Mouse (Mus musculus): ENCODE measurements around the gene Glo1. TPM values are rescaled to one million over a fixed set of nuclear protein-coding genes. Genes with fewer than 3 reads are reported as not detected.

The Glo1 gene
- polyA plus RNA-seq, 1 experiment = not detected

DNA sequence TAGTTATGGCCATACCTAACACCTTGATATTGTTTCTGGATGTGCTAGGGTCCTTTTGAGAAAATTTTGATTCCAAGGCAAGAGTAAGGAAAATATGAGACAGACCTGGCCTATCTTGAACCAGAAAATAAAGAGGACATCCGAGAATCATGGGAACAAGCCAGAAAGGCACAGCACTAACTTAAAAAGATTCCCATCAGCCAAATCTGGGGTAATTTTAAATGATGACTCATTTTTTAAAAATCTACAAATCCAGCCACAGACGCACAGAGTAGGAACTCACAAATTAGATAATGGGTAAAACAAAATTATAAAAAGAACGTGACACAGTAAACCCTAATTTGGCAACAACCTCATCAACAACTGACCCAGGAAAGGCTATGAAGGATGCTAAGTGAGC, 62.3 kb downstream of the Glo1 start:
- TF ChIP-seq CTCF (IDR thresholded peaks at IDR 0.05; ENCODE audit: insufficient read depth, low read depth, low read length) = no peak
- no peak for TF ChIP-seq POLR2A (IDR thresholded peaks at IDR 0.05; ENCODE audit: insufficient read depth, low read depth, low read length)
- H3K4me3 ChIP-seq (ENCODE audit: insufficient read depth, low read depth, low read length) = no peak overlapping the region
- H3K4me1 ChIP-seq (ENCODE audit: control insufficient read depth, insufficient read depth, low read length) = no peaks in the 10 kb centered on the region
- no peak overlapping the region for H3K27ac ChIP-seq (ENCODE audit: insufficient read depth, low read depth, low read length)
- 60% methylated on average over 3 of the region's 3 CpGs for WGBS

DNA sequence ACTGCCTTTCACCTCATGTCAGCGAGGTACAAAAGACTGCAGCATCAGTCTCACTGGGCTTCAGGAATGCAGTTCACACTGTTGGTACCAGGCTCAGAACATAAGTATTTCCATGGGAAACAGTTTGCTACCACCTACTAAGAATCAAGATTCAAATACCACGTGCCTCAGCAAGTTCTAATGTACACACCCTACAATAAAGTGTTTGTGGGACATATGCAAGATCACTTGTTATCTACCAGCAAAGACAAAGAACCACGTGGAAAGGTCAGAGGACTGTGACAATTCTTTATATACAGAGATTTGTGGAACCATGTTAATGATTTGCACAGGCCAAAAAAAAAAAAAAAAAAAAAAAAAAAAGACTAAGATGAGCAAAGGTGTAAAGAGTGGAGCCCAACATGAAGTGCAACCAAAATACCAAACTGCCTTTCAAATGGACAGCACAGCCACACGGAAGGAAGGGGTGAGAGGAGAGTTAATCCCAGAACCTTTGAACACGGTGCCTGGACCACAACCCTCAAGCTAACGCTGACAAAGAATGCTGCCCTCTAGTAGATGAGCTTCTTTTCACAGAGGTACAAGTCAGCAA, 63.1 kb downstream of the Glo1 start:
- 83% methylated on average over 6 of the region's 6 CpGs for WGBS
- H3K4me3 ChIP-seq (ENCODE audit: insufficient read depth, low read depth, low read length) = no peak overlapping the region
- no peak overlapping the region for H3K27ac ChIP-seq (ENCODE audit: insufficient read depth, low read depth, low read length)
- H3K4me1 ChIP-seq (ENCODE audit: control insufficient read depth, insufficient read depth, low read length) = no peaks in the 10 kb centered on the region
- TF ChIP-seq POLR2A (IDR thresholded peaks at IDR 0.05; ENCODE audit: insufficient read depth, low read depth, low read length) = no peak
- TF ChIP-seq CTCF (IDR thresholded peaks at IDR 0.05; ENCODE audit: insufficient read depth, low read depth, low read length) = no peak

DNA sequence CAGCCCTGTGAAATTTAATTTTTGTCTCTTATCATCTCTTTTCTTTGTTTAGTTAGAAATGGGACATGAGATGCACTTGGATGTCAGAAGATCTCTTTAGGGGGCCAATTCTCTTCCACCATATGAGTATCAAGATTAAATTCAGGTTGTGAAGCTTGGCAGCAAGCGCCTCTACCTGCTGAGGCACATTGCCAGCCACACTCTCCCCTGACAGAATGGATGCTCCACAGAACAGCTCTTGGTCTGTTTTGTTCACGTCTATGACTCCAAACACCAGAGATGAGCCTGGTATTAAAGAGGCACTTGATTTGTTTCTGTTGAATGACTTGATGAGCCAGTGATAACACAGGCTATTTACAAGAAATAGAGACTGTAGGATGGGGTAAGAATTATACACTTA, 63.9 kb downstream of the Glo1 start:
- WGBS = 79% methylated on average over 2 of the region's 2 CpGs
- no peak overlapping the region for H3K27ac ChIP-seq (ENCODE audit: insufficient read depth, low read depth, low read length)

DNA sequence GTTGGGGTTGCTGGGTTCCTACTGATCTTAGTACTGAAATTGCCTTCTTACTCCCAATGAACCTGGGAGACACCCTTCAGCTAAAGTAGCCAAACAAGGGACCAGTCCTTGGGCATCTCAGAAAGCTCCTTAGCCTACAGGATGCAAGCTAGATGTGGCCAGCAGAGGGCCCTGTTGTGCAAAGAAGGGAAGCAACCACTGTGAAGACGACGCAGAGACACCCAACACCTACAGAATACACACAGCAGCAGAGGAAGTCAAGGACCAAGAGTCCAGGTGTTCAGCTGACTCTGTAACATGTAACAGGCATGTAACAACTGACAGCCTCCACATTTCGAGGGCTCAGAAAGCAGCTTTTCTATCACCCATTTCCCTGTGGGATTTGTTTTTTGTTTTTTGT, 67.1 kb downstream of the Glo1 start:
- 60% methylated on average over 3 of the region's 3 CpGs for WGBS
- H3K4me1 ChIP-seq (ENCODE audit: control insufficient read depth, insufficient read depth, low read length) = no peaks in the 10 kb centered on the region
- no peak overlapping the region for H3K4me3 ChIP-seq (ENCODE audit: insufficient read depth, low read depth, low read length)
- H3K27ac ChIP-seq (ENCODE audit: insufficient read depth, low read depth, low read length) = no peak overlapping the region
- TF ChIP-seq CTCF (IDR thresholded peaks at IDR 0.05; ENCODE audit: insufficient read depth, low read depth, low read length) (no peak), POLR2A (IDR thresholded peaks at IDR 0.05; ENCODE audit: insufficient read depth, low read depth, low read length) (no peak)

More for the DNA sequence above, 63.9 kb downstream of the Glo1 start:
- TF ChIP-seq POLR2A (IDR thresholded peaks at IDR 0.05; ENCODE audit: insufficient read depth, low read depth, low read length) (no peak), CTCF (IDR thresholded peaks at IDR 0.05; ENCODE audit: insufficient read depth, low read depth, low read length) (no peak)
- H3K4me3 ChIP-seq (ENCODE audit: insufficient read depth, low read depth, low read length) = no peak overlapping the region
- H3K4me1 ChIP-seq (ENCODE audit: control insufficient read depth, insufficient read depth, low read length) = no peaks in the 10 kb centered on the region

DNA sequence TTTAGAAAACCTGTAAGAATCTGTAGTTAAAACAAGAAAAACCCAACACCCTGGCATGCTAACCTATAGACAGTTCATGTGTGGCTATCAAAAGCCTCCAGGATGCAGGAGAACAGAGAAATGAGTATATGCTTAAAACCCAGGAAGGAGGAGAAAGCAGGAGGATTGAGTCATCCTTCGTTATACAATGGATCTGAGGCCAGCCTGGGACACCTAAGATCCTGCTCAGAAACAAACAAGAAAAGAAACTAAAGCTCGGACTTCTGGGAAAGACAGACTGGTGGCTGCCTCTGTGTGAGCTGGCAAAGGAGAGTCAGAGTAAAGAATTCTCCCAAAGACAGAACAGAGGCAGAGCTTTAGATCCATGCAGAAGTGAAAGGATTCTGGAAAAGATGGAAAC, 68.0 kb downstream of the Glo1 start:
- no peaks in the 10 kb centered on the region for H3K4me1 ChIP-seq (ENCODE audit: control insufficient read depth, insufficient read depth, low read length)
- TF ChIP-seq CTCF (IDR thresholded peaks at IDR 0.05; ENCODE audit: insufficient read depth, low read depth, low read length) (no peak), POLR2A (IDR thresholded peaks at IDR 0.05; ENCODE audit: insufficient read depth, low read depth, low read length) (no peak)
- H3K4me3 ChIP-seq (ENCODE audit: insufficient read depth, low read depth, low read length) = no peak overlapping the region
- H3K27ac ChIP-seq (ENCODE audit: insufficient read depth, low read depth, low read length) = no peak overlapping the region
- 59% methylated on average over 2 of the region's 2 CpGs for WGBS

DNA sequence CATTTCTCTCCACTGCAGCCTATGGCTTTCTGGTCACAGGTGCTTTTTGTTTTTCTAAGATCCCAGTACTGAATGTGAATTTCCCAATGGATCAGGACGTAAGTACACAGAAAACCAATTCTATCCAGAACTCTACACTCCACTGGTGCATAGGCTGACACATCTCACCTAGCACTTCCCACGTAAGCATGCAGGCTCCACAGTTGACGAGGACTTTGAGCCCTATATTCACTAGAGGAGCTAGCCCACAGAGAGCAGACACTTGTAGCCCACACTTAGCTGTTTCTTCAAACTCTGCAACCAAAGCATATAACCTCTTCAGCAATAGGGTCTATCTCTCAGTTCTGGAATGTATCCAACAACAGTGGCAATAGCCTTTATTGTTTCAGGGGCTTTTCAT, 70.2 kb downstream of the Glo1 start:
- H3K4me1 ChIP-seq (ENCODE audit: control insufficient read depth, insufficient read depth, low read length) = no peaks in the 10 kb centered on the region
- no peak overlapping the region for H3K27ac ChIP-seq (ENCODE audit: insufficient read depth, low read depth, low read length)
- H3K4me3 ChIP-seq (ENCODE audit: insufficient read depth, low read depth, low read length) = no peak overlapping the region
- 90% methylated on average over 3 of the region's 3 CpGs for WGBS
- TF ChIP-seq POLR2A (IDR thresholded peaks at IDR 0.05; ENCODE audit: insufficient read depth, low read depth, low read length) (no peak), CTCF (IDR thresholded peaks at IDR 0.05; ENCODE audit: insufficient read depth, low read depth, low read length) (no peak)

DNA sequence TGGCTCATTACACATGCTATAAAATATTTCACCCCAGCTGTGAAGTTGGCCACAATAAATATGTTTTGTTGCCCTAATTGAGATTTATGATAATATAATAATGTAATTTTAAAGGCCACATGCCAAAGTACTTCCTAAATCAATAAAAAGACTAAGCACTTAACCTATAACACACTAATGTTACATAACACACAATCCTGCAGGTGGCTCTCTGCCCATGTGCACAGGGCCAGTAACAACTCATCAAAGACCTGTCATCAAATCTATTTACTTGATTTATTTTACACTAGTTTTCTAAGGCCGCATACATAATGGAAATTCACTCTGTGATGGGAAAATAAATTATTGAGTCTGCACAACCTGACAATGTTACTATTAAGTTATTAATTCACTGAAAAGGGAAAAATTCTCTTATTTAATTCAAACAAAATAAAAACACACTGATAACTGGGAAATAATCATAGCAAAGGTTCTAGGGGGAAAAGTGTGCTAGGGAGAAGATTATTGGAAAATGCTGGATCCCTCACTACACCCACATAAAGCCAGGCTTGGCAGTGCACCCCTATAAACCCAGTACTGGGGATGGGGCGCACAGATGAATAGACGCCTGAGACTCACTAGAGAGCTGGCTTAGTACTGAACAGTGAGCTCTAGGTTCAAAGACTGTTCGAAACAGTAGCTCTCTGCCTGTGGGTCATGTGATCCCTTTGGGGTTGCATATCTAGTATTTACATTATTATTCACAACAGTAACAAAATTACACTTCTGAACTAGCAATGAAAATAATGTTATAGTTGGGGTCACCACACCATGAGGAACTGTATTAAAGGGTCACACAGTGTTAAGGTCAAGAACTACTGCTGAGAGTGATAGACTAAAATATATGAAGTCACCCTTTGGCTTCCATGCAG, 73.4 kb downstream of the Glo1 start:
- no peak overlapping the region for H3K4me3 ChIP-seq (ENCODE audit: insufficient read depth, low read depth, low read length)
- 0 out of 2 replicates have a peak, but pooled peaks cover 3% of the 10 kb centered on the region for H3K4me1 ChIP-seq (ENCODE audit: control insufficient read depth, insufficient read depth, low read length)
- 90% methylated on average over 4 of the region's 4 CpGs for WGBS
- H3K27ac ChIP-seq (ENCODE audit: insufficient read depth, low read depth, low read length) = no peak overlapping the region
- TF ChIP-seq CTCF (IDR thresholded peaks at IDR 0.05; ENCODE audit: insufficient read depth, low read depth, low read length) (no peak), POLR2A (IDR thresholded peaks at IDR 0.05; ENCODE audit: insufficient read depth, low read depth, low read length) (no peak)

DNA sequence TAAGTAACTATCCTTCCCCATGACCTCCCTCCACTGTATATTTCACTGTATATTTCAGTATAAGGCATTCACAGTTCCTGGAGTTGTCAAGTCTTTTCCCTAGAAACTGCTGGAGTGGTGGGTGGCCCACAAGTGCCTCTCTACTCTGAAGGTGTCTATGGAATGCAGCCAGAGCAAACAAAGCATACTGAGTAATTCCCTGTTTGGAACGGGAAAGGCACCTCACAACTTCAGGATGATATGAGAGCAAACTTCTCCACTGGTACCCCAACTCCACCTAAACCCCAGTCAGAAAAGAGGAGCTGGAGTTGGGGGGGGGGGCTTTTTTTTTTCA, 75.9 kb downstream of the Glo1 start:
- H3K27ac ChIP-seq (ENCODE audit: insufficient read depth, low read depth, low read length) = no peak overlapping the region
- 0 out of 2 replicates have a peak, but pooled peaks cover 3% of the 10 kb centered on the region for H3K4me1 ChIP-seq (ENCODE audit: control insufficient read depth, insufficient read depth, low read length)
- 20% methylated on average over 1 of the region's 1 CpGs for WGBS
- no peak overlapping the region for H3K4me3 ChIP-seq (ENCODE audit: insufficient read depth, low read depth, low read length)
- no peak for TF ChIP-seq POLR2A (IDR thresholded peaks at IDR 0.05; ENCODE audit: insufficient read depth, low read depth, low read length)
- TF ChIP-seq CTCF (IDR thresholded peaks at IDR 0.05; ENCODE audit: insufficient read depth, low read depth, low read length) = no peak
